Mouse (Mus musculus) CD4-positive helper T cell, adult 2 months (primary cell): ENCODE results near the gene Insl5.
A peak's percentile ranks its signal among the peaks of the same experiment; 100 is the strongest.

Source experiments
- DNase-seq: peaks from one replicate; pipeline ENCODE4 v3.0.0-alpha.2; 2012; ENCODE audit warnings: low read depth, missing footprints, low spot score

The Insl5 gene

DNA sequence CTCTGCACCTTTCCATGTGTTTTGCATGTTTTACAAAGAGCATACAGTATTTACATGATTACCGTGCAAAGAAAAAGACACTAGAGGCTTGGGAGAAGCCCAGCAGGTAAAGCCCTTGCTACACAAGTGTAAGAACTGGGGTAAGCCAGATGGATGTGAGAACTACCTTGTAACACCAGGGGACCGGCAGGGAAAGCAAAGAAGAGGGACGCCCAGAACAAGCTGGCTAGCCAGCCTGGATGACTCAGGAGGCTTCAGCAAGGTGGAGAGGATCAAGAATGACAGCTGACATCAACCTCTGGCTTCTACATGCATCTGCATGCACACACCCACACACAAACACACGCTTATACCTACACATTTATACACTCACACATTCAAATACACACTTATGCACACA lies 36.6 kb downstream of the Insl5 start:
- no peak for DNase-seq

DNA sequence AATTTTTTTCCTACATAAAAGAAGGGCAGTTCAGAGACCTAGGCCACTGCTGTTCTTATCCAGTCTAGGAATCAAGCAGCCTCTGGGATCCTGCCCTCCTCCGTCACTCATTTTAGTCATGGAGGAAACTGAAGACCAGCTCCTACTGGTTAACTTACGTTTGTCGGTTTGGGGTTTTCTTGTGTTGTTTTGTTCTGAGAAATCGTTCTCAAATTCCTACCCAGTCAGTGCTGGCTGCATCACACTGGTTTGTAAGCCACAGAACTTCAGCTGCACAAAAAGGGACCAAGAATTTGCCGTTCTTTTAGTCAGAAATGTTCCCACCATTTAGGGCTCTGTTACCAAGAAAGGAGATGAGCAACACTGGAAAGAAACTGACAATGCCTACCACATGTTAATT lies 37.3 kb downstream of the Insl5 start:
- peak; percentile 36 for DNase-seq

DNA sequence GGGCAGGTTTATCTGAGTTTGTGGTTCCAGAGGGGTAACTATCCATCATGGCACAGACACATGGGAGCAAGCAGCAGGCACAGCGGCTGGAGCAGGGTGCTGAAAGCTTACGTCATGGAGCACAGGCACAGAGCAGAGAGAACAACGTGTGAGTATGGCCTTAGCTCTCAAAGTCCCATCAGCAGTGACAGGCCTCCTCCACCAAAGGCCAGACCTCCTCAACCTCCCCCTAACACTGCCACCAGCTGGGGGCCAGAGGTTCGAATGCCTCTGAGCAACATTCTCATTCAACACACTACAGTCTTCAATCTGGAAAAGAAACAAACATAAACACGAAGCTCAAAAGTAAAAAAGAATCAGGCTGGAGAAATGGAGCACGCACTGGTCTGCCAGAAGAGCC lies 38.1 kb downstream of the Insl5 start:
- no peak for DNase-seq

DNA sequence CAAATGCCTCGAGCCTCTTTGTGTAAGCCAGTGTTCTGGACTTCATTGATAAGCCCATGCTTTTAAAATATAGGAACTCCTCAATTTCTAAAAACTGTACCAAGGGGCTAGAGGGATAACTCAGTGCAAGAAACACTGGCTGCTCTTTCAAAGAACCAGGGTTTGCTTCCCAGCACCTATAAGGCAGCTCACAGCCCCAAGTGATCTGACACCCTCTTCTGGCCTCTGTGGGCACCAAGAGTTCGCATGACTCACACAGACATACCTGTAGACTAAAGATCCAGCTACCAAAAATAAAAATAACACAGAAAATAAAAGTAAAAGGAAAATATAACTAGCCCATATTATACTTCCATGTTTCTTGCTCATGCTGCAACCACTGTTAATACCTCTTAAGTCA lies 38.9 kb downstream of the Insl5 start:
- no peak for DNase-seq

DNA sequence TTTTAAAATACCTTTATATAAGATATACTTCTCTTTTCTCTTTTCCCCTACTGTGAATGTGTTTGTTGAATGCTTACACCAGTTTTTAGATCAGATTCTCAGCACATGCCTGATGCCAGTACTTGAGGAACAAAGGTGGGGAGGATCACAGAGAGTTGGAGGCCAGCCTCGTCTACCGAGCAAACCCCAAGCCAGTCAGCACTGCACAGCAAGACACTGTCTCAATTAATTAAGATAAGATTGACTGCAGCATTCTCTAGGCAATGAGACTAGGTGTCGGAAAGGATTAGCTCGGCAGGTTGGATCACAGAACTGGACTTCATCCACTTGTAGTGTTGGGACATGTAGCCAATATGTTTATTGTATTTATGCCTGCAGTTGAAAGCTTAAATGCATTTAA lies 39.3 kb downstream of the Insl5 start:
- DNase-seq = no peak

DNA sequence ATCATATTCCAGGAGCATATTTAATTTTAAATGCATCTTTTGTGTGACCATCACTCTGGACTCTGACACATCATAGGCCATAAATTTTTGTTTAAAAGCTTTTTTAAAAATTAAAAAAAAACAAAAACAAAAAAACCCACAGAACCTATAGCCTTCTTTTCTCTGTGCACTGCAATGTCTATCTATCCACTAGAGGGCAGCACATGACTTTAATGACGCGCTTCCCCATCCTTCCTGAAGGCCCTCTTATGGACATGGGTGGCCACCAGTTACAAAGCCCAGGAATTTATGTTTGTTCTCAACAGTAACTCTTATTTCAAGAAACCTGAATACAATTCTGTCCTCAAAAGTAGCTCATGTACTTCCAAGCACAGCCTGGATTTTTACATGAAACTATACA lies 39.7 kb downstream of the Insl5 start:
- peak; percentile 66 for DNase-seq

DNA sequence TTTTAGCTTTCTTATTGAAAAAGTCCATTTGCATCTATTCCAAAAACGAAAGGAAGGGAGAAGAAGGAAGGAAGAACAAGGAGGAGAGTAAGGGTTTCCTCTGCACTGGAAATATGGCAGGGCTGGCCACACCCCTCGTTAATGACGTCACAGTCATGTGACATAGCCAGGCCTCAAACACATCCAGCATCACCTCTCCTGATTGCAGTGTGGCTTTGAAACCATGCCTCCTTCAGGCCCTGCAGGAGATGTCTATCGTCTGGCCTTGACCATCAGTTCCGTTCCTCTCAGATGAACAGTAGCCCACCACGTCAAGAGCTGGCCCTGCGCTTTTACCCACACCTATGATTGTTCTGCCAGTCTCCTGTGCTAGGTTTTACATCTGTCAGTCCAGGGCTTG lies 40.5 kb downstream of the Insl5 start:
- no peak for DNase-seq

DNA sequence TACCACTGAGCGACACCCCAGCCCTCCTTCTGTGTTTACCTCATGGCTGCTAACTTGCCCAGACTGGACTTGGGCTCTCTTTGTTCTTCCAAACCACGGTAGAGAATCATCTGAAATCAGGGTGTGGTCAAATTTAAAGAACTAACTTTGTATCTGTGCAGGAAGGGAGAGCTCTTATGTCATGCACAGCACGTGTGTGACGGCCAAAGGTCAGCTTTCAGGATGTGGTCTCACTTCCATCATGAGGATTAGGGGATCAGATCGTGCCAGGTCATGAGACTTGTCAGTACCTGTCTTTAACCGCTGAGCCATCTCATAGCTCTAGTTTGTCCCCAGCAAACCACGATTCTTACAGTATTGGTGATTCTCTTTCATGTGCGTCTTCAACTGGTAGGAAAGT lies 44.9 kb downstream of the Insl5 start:
- no peak for DNase-seq

DNA sequence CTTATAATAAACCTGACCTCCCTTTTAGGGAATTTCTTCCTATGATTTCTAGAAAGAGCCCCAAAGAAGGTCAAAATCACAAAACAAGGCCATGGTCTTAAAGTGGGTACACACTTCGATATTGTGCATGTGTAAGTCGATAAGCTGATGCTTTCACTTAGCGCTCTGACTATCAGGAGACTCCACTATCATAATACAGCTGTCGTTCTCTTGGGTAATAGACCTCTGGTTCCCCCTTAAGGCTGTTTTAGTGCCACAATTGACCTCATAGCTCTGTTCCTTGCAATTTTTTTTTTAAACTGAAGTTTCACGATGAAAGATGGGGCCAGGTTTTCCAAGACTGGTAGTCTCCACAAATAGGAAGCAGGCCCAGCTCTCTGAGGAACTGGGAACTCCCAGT lies 47.3 kb downstream of the Insl5 start:
- no peak for DNase-seq

DNA sequence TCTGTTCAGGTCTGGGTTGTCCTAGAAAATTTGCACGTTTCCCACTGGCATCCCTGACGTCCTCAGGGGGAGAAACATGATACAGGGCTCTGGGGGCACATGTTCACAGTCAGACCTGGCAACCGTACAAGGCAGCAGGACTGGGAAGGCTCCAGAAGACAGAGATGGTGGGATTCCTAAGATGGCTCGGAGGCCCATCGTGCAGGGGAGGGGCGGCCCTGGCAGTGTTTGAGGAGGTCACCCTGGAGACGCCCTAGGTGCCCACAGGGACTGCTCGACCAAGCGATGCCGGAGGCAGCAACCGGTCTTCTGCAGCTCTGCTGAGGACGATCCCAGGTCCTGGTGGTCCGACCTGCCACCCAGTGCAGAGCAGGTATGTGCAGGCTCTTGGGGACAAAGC lies 48.2 kb downstream of the Insl5 start, which contains the start of gene Tctex1d1:
TSS of gene Tctex1d1 (plus strand) at position 167 of the 400 bp plus-strand sequence.
- DNase-seq = no peak

DNA sequence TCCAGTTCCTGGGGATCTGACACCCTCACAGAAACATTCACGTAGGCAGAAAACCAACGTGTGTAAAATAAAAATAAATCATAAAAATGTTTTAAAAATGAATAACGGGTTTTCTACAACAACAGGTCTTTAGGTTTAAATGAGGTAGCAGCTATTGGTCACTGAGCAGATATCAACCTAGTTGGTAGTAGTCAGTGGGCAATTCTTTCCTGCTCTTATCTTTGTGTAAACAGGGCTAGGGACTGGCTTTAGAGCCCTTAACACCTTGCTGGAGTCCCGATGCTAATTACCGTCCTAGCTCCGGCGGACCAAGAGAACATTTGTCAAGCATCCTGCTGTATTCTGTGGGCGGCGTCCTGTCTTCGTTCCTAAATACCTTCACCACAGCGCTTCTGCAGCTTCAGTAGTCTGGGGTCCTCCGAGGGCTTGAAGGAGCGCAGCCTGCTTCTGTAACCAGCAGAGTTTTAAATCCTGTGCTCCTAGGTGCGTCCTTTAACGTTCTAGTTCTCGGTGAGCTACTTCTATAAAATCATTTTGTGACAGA lies 48.8 kb downstream of the Insl5 start:
- DNase-seq = no peak

DNA sequence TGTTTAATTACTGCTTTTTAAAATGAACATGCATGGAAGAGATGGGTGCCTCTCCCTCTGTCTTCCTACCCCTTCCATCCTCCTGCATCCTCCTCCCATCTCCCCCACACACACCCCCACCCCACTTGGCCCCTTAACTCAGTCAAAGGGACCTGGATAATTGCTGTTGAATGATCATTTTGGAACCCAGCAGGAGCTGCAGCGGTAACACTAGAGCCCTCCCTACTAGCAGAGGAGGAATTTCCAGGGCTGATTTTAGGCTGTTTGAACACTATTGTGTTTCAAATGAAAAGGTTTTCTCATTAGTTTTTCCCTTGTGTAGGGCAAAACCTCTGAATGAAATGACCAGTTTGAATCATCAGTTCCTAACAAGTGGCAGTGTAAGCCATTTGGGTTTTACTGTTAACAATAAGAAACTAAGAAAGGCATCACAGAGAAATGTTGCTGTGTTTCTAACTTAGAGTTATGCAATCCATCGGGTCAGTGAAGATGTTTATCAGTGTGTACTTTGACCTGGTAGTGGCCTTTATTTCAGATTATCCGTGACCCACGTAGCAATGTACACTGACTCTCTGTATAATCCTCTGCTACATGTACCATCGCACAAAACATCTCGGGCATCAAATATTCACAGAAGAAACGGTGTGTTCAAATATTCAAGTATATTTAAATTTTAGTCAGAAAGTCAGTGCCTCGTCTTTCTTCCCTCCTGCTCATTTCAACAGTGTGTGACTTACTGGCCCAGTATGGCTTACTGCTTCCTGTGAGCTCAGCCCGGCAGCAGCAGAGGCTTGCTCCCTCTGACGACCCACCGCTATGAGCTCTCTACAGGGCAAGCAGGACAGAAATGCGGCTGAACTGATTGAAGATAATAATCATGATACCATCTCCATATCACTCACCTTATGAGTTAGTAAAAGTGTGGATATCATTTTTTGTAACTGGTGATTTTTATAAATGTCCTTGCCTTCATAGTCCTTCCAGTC lies 50.1 kb downstream of the Insl5 start:
- no peak for DNase-seq

DNA sequence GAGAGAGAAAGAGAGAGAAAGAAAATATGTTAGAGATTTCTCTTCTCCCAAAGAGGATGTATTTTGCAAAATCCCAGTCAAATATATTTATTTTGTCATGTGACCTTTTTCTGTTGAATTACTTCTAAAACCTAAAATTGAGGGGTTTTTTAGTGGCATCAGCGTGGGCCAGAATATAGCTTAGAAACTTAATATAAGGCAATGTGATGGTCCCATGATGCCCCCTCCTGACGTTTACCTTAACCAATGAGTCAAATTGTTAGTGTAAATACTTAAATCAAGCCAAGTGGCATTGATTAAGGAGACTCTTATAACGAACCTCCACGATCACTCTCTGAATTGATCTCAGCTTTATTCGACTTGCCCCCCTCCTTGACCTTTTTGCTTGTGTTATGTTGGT lies 52.5 kb downstream of the Insl5 start:
- no peak for DNase-seq

DNA sequence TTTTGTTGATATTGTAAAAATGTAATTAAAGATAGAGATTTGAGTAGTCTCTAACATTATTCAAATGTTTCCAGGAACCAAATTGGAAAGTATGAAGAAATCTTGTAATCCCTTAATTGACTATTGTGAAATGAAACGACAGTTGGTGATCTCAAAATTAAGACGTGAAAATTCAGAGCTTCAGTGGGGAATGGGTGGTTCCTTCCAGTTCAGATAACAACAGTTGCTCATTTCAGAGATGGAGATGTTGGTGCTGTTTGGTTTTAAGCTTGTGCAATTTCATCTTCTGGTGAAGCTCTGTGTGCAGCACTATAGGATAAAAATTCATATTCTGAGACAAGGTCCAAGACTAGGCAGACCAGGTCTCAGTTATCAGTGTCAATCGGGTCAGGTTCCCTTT lies 54.6 kb downstream of the Insl5 start:
- no peak for DNase-seq

DNA sequence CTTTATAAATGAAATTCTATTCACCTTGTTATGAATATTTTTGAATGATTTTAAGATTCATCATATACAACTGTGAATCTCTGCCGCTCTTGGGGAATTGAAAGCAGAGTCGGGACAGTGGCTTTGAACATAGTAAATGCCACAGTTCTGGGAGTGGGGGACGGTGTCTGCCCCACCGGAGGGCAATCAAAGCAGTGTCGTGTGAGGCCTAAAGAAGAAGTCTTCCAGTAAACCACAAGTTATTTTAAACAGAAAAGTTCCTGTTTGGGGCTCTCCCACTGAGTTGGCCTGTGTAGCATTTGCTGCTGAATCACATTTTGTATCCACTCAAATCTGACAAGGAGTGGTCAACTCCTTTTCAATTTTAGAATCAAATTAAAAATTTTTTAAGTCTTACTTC lies 55.5 kb downstream of the Insl5 start:
- DNase-seq = no peak

DNA sequence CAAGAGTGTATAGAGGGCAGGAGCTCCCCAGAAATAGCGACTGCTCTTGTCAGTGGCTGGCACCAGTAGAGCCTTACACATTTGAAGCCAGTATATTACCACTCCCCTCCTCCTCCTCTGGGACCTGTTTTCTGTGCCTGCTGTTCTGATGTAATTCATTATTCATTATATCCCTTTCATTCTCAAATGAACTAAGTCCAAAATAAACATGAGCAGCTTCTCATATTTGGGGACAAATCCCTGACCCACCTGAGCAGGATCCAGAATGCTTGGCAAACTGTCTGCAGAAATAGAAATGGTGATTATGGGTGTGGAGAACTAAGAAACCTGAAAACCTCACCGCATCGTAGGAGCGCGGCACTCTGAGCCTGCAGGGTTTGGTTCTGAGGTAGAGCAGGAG lies 57.0 kb downstream of the Insl5 start:
- no peak for DNase-seq
